Mouse (Mus musculus): ENCODE data around the gene H3f3b. TPM values are rescaled to one million over a fixed set of nuclear protein-coding genes. Genes with fewer than 3 reads are reported as not detected.

The H3f3b gene
- polyA plus RNA-seq, 1 experiment = 1,173 TPM

GRCm38 (mm10) chr11:116045173-116045572 lies 17.4 kb upstream of the H3f3b start:
- no peak for TF ChIP-seq CTCF (IDR thresholded peaks at IDR 0.05; ENCODE audit: borderline replicate concordance, extremely low read depth, insufficient read depth, insufficient read length)
- TF ChIP-seq POLR2A (IDR thresholded peaks at IDR 0.05; ENCODE audit: borderline replicate concordance, extremely low read depth, insufficient read depth, insufficient read length, poor library complexity, severe bottlenecking) = no peak
- DNase-seq (ENCODE audit: low read depth) = no peak

GRCm38 (mm10) chr11:116043286-116043685 lies 15.5 kb upstream of the H3f3b start:
- TF ChIP-seq CTCF (IDR thresholded peaks at IDR 0.05; ENCODE audit: borderline replicate concordance, extremely low read depth, insufficient read depth, insufficient read length) (no peak), POLR2A (IDR thresholded peaks at IDR 0.05; ENCODE audit: borderline replicate concordance, extremely low read depth, insufficient read depth, insufficient read length, poor library complexity, severe bottlenecking) (no peak)
- DNase-seq (ENCODE audit: low read depth) = no peak

- TF ChIP-seq POLR2A (IDR thresholded peaks at IDR 0.05; ENCODE audit: borderline replicate concordance, extremely low read depth, insufficient read depth, insufficient read length, poor library complexity, severe bottlenecking) (no peak), CTCF (IDR thresholded peaks at IDR 0.05; ENCODE audit: borderline replicate concordance, extremely low read depth, insufficient read depth, insufficient read length) (no peak)
- no peak for DNase-seq (ENCODE audit: low read depth)
These were observed 14.8 kb upstream of the H3f3b start for GRCm38 (mm10) chr11:116042372-116043138.

- no peak for DNase-seq (ENCODE audit: low read depth)
These were observed 14.1 kb upstream of the H3f3b start for GRCm38 (mm10) chr11:116041833-116042232.

GRCm38 (mm10) chr11:116040593-116040992 lies 12.8 kb upstream of the H3f3b start:
- TF ChIP-seq CTCF (IDR thresholded peaks at IDR 0.05; ENCODE audit: borderline replicate concordance, extremely low read depth, insufficient read depth, insufficient read length) (no peak), POLR2A (IDR thresholded peaks at IDR 0.05; ENCODE audit: borderline replicate concordance, extremely low read depth, insufficient read depth, insufficient read length, poor library complexity, severe bottlenecking) (no peak)
- DNase-seq (ENCODE audit: low read depth) = no peak

More at GRCm38 (mm10) chr11:116041833-116042232, 14.1 kb upstream of the H3f3b start:
- no peak for TF ChIP-seq POLR2A (IDR thresholded peaks at IDR 0.05; ENCODE audit: borderline replicate concordance, extremely low read depth, insufficient read depth, insufficient read length, poor library complexity, severe bottlenecking)
- TF ChIP-seq CTCF (IDR thresholded peaks at IDR 0.05; ENCODE audit: borderline replicate concordance, extremely low read depth, insufficient read depth, insufficient read length) = no peak; the same call in 1 of the 2 replicates

GRCm38 (mm10) chr11:116037826-116038225 lies 10.1 kb upstream of the H3f3b start:
- DNase-seq (ENCODE audit: low read depth) = no peak
- TF ChIP-seq POLR2A (IDR thresholded peaks at IDR 0.05; ENCODE audit: borderline replicate concordance, extremely low read depth, insufficient read depth, insufficient read length, poor library complexity, severe bottlenecking) (no peak), CTCF (IDR thresholded peaks at IDR 0.05; ENCODE audit: borderline replicate concordance, extremely low read depth, insufficient read depth, insufficient read length) (no peak)

GRCm38 (mm10) chr11:116036671-116037070 lies 8.9 kb upstream of the H3f3b start:
- no peak for TF ChIP-seq CTCF (IDR thresholded peaks at IDR 0.05; ENCODE audit: borderline replicate concordance, extremely low read depth, insufficient read depth, insufficient read length)
- TF ChIP-seq POLR2A (IDR thresholded peaks at IDR 0.05; ENCODE audit: borderline replicate concordance, extremely low read depth, insufficient read depth, insufficient read length, poor library complexity, severe bottlenecking) = no peak
- DNase-seq (ENCODE audit: low read depth) = no peak

- no peak for DNase-seq (ENCODE audit: low read depth)
- TF ChIP-seq CTCF (IDR thresholded peaks at IDR 0.05; ENCODE audit: borderline replicate concordance, extremely low read depth, insufficient read depth, insufficient read length) (no peak), POLR2A (IDR thresholded peaks at IDR 0.05; ENCODE audit: borderline replicate concordance, extremely low read depth, insufficient read depth, insufficient read length, poor library complexity, severe bottlenecking) (no peak)
These were observed 6.8 kb upstream of the H3f3b start for GRCm38 (mm10) chr11:116034584-116034983.

GRCm38 (mm10) chr11:116030898-116031845 lies 3.4 kb upstream of the H3f3b start:
- no peak for DNase-seq (ENCODE audit: low read depth)
- no peak for TF ChIP-seq CTCF (IDR thresholded peaks at IDR 0.05; ENCODE audit: borderline replicate concordance, extremely low read depth, insufficient read depth, insufficient read length)
- no peak for TF ChIP-seq POLR2A (IDR thresholded peaks at IDR 0.05; ENCODE audit: borderline replicate concordance, extremely low read depth, insufficient read depth, insufficient read length, poor library complexity, severe bottlenecking)

GRCm38 (mm10) chr11:116030088-116030897 lies 2.5 kb upstream of the H3f3b start, which contains the start of gene Unk:
Gene Unk (plus strand): TSS chr11:116030322.
- DNase-seq (ENCODE audit: low read depth) = peak; percentile 100
- TF ChIP-seq POLR2A (IDR thresholded peaks at IDR 0.05; ENCODE audit: borderline replicate concordance, extremely low read depth, insufficient read depth, insufficient read length, poor library complexity, severe bottlenecking) = no peak; the same call in 1 of the 2 replicates
- TF ChIP-seq CTCF (IDR thresholded peaks at IDR 0.05; ENCODE audit: borderline replicate concordance, extremely low read depth, insufficient read depth, insufficient read length) = no peak
